ENCODE assay signal across 18 mouse cellular contexts in genomic region chr7:114852387-114852786, GRCm38 (mm10).
"Had no signal": no experiment of that assay in that cellular context is flagged by ENCODE, and none has a peak within 500 bp of the region (broad histone marks: within the 10 kb centered on the region; RNA-seq: fewer than 3 reads in every experiment).

No protein-coding gene starts in this region.

- H3K27me3 ChIP-seq: limb, embryonic 12.5 days; neural tube, embryonic 13.5 days; stomach, embryonic 15.5 days had no signal

- H3K9ac ChIP-seq: limb, embryonic 12.5 days; liver, embryonic 14.5 days; neural tube, embryonic 13.5 days; stomach, embryonic 15.5 days had no signal

- DNase-seq: layer of hippocampus, adult 9-11 months; layer of hippocampus, postnatal 36 days; liver; lung, adult 2 months; lung, postnatal 10 days; retina, postnatal 1 day; right cerebral cortex, postnatal 4 days; thymus, adult 2 months; thymus, postnatal 25 days had no signal

- H3K4me3 ChIP-seq: limb, embryonic 12.5 days; megakaryocyte, embryonic 14.5 days; neural tube, embryonic 13.5 days; stomach, embryonic 15.5 days had no signal

- H3K27ac ChIP-seq: hindbrain, postnatal 0 days; limb, embryonic 12.5 days; liver, embryonic 14.5 days; macrophage; neural tube, embryonic 13.5 days; stomach, embryonic 15.5 days had no signal

- ATAC-seq: hindbrain, postnatal 0 days; midbrain, embryonic 16.5 days had no signal

- H3K9me3 ChIP-seq: limb, embryonic 12.5 days; megakaryocyte, embryonic 14.5 days; neural tube, embryonic 13.5 days; stomach, embryonic 15.5 days had no signal

- H3K4me1 ChIP-seq: limb, embryonic 12.5 days; stomach, embryonic 15.5 days had no signal

- H3K36me3 ChIP-seq: limb, embryonic 12.5 days; neural tube, embryonic 13.5 days; stomach, embryonic 15.5 days had no signal

- H3K4me2 ChIP-seq: limb, embryonic 12.5 days; midbrain, embryonic 11.5 days; neural tube, embryonic 13.5 days; stomach, embryonic 15.5 days had no signal
